Mouse (Mus musculus) thymus, postnatal 14 days (tissue): Measurements from ENCODE around the gene Krt34.

Experiments used
- DNase-seq: peaks from one replicate; pipeline ENCODE4 v3.0.0; 2021

The Krt34 gene

GRCm38 (mm10) chr11:100041454-100041853, at the start of gene Krt34:
Gene Krt34 (minus strand): TSS chr11:100041554.
- DNase-seq, result no peak

- DNase-seq, result no peak
Measured at GRCm38 (mm10) chr11:100088378-100089025, 47.1 kb upstream of the Krt34 start.

GRCm38 (mm10) chr11:100087861-100088260, 46.5 kb upstream of the Krt34 start, which contains the start of gene Krt32:
Gene Krt32 (minus strand): TSS chr11:100088226.
- no peak for DNase-seq

GRCm38 (mm10) chr11:100073873-100074272, 32.5 kb upstream of the Krt34 start:
- DNase-seq, result no peak

- DNase-seq, result no peak
Measured at GRCm38 (mm10) chr11:100067293-100068036, 26.1 kb upstream of the Krt34 start.

- DNase-seq, result no peak
Measured at GRCm38 (mm10) chr11:100066236-100067010, 25.1 kb upstream of the Krt34 start.

GRCm38 (mm10) chr11:100058875-100059274, 17.5 kb upstream of the Krt34 start:
- no peak for DNase-seq

- DNase-seq, result no peak
Measured at GRCm38 (mm10) chr11:100055686-100056655, 14.6 kb upstream of the Krt34 start.

- no peak for DNase-seq
Measured at GRCm38 (mm10) chr11:100050451-100050850, 9.1 kb upstream of the Krt34 start, which contains the start of gene Krt31. Gene Krt31 (minus strand): TSS chr11:100050551.

- no peak for DNase-seq
Measured at GRCm38 (mm10) chr11:100047193-100047592, 5.8 kb upstream of the Krt34 start.

GRCm38 (mm10) chr11:100046303-100046866, 5.0 kb upstream of the Krt34 start:
- DNase-seq, result no peak

GRCm38 (mm10) chr11:100029768-100030167, 11.6 kb downstream of the Krt34 start, which contains the start of gene Krt33b:
Gene Krt33b (minus strand): TSS chr11:100029868.
- DNase-seq, result no peak

- DNase-seq, result no peak
Measured at GRCm38 (mm10) chr11:100021438-100021837, 19.9 kb downstream of the Krt34 start.

GRCm38 (mm10) chr11:100019466-100019865, 21.9 kb downstream of the Krt34 start:
- DNase-seq, result no peak

GRCm38 (mm10) chr11:100016112-100016511, 25.2 kb downstream of the Krt34 start, which contains the start of gene Krt33a:
Gene Krt33a (minus strand): TSS chr11:100016212.
- DNase-seq, result no peak

GRCm38 (mm10) chr11:100013691-100014171, 27.6 kb downstream of the Krt34 start:
- DNase-seq, result no peak

- no peak for DNase-seq
Measured at GRCm38 (mm10) chr11:100010682-100011081, 30.7 kb downstream of the Krt34 start.

- no peak for DNase-seq
Measured at GRCm38 (mm10) chr11:100008336-100008735, 33.0 kb downstream of the Krt34 start.

- no peak for DNase-seq
Measured at GRCm38 (mm10) chr11:100006624-100007023, 34.7 kb downstream of the Krt34 start.

GRCm38 (mm10) chr11:100005905-100006304, 35.4 kb downstream of the Krt34 start:
- no peak for DNase-seq

- peak; percentile 32 for DNase-seq
Measured at GRCm38 (mm10) chr11:100004846-100005245, 36.5 kb downstream of the Krt34 start.
